Mouse (Mus musculus): ENCODE measurements at regions not wholly inside any gene's neighbourhood (a gene's known extent, or its start where the extent isn't known, plus 50 kb on each side); places are given as distances from the start of the nearest gene placed in this dataset.

DNA sequence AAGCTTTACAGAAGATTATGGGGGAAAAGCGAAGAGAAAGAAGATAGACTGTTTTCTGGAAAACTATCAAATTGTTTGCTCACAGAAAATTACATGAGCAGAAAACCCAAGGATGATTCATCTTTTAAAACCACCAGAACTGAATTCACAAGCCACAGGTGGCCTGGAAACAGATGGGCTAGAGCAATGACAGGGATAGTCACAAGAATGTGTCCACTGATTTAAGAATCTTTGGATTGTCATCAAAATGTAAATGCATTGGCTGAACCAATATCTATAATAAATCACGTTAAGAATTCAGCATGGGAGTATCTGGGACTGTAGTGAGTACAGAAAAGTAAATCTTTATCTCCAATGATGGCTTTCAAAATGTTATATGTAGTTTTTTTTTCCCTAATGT, 602.2 kb downstream of the Ets1 start:
- TF ChIP-seq CTCF (IDR thresholded peaks at IDR 0.05; ENCODE audit: low read depth) (no peak), EP300 (IDR thresholded peaks at IDR 0.05; ENCODE audit: low read depth) (no peak)

Data from liver, postnatal 0 days (tissue).